Mouse (Mus musculus): ENCODE results near the gene Mxra7.

GRCm38 (mm10) chr11:116869223-116869622 is 41.4 kb upstream of the Mxra7 start:
- no peak for TF ChIP-seq GATA1 (IDR thresholded peaks at IDR 0.05; ENCODE audit: low read length)
- TF ChIP-seq TAL1 (IDR thresholded peaks at IDR 0.05; ENCODE audit: low read length): no peak
